Mouse (Mus musculus): Measurements from ENCODE around the gene Car14. TPM values are rescaled to one million over a fixed set of nuclear protein-coding genes. Genes with fewer than 3 reads are reported as not detected.

The Car14 gene
- polyA plus RNA-seq, 1 experiment: 22.3 TPM

- H3K4me3 ChIP-seq (ENCODE audit: insufficient read depth, low read length): no peak overlapping the region
- no peaks in the 10 kb centered on the region for H3K4me1 ChIP-seq (ENCODE audit: control insufficient read depth, insufficient read depth, low read length)
- no peak overlapping the region for H3K27ac ChIP-seq (ENCODE audit: insufficient read depth, low read length)
- TF ChIP-seq POLR2A (IDR thresholded peaks at IDR 0.05; ENCODE audit: extremely low read depth, insufficient read depth, low read length) (no peak), CTCF (IDR thresholded peaks at IDR 0.05; ENCODE audit: extremely low read depth, insufficient read depth, low read length) (0 out of 2 replicates have a peak, but pooled peaks have one; percentile 10)
Observed at GRCm38 (mm10) chr3:95938835-95939234, 34.3 kb upstream of the Car14 start.

GRCm38 (mm10) chr3:95938217-95938616, 33.7 kb upstream of the Car14 start:
- no peak overlapping the region for H3K4me3 ChIP-seq (ENCODE audit: insufficient read depth, low read length)
- TF ChIP-seq POLR2A (IDR thresholded peaks at IDR 0.05; ENCODE audit: extremely low read depth, insufficient read depth, low read length) (no peak), CTCF (IDR thresholded peaks at IDR 0.05; ENCODE audit: extremely low read depth, insufficient read depth, low read length) (no peak)
- no peaks in the 10 kb centered on the region for H3K4me1 ChIP-seq (ENCODE audit: control insufficient read depth, insufficient read depth, low read length)
- H3K27ac ChIP-seq (ENCODE audit: insufficient read depth, low read length): no peak overlapping the region

- no peaks in the 10 kb centered on the region for H3K4me1 ChIP-seq (ENCODE audit: control insufficient read depth, insufficient read depth, low read length)
- H3K27ac ChIP-seq (ENCODE audit: insufficient read depth, low read length): no peak overlapping the region
- no peak for TF ChIP-seq CTCF (IDR thresholded peaks at IDR 0.05; ENCODE audit: extremely low read depth, insufficient read depth, low read length)
- TF ChIP-seq POLR2A (IDR thresholded peaks at IDR 0.05; ENCODE audit: extremely low read depth, insufficient read depth, low read length): no peak
- no peak overlapping the region for H3K4me3 ChIP-seq (ENCODE audit: insufficient read depth, low read length)
Observed at GRCm38 (mm10) chr3:95934448-95934847, 30.0 kb upstream of the Car14 start.

GRCm38 (mm10) chr3:95933111-95933750, 28.7 kb upstream of the Car14 start:
- Histone ChIP-seq H3K27ac (ENCODE audit: insufficient read depth, low read length) (no peak overlapping the region), H3K4me3 (ENCODE audit: insufficient read depth, low read length) (no peak overlapping the region), H3K4me1 (ENCODE audit: control insufficient read depth, insufficient read depth, low read length) (no peaks in the 10 kb centered on the region)
- TF ChIP-seq POLR2A (IDR thresholded peaks at IDR 0.05; ENCODE audit: extremely low read depth, insufficient read depth, low read length) (no peak), CTCF (IDR thresholded peaks at IDR 0.05; ENCODE audit: extremely low read depth, insufficient read depth, low read length) (no peak)

GRCm38 (mm10) chr3:95932566-95932965, 28.1 kb upstream of the Car14 start:
- no peak overlapping the region for H3K27ac ChIP-seq (ENCODE audit: insufficient read depth, low read length)
- no peak overlapping the region for H3K4me3 ChIP-seq (ENCODE audit: insufficient read depth, low read length)
- H3K4me1 ChIP-seq (ENCODE audit: control insufficient read depth, insufficient read depth, low read length): no peaks in the 10 kb centered on the region
- no peak for TF ChIP-seq CTCF (IDR thresholded peaks at IDR 0.05; ENCODE audit: extremely low read depth, insufficient read depth, low read length)
- no peak for TF ChIP-seq POLR2A (IDR thresholded peaks at IDR 0.05; ENCODE audit: extremely low read depth, insufficient read depth, low read length)

GRCm38 (mm10) chr3:95932157-95932556, 27.7 kb upstream of the Car14 start:
- TF ChIP-seq CTCF (IDR thresholded peaks at IDR 0.05; ENCODE audit: extremely low read depth, insufficient read depth, low read length) (no peak), POLR2A (IDR thresholded peaks at IDR 0.05; ENCODE audit: extremely low read depth, insufficient read depth, low read length) (no peak)
- Histone ChIP-seq H3K27ac (ENCODE audit: insufficient read depth, low read length) (no peak overlapping the region), H3K4me1 (ENCODE audit: control insufficient read depth, insufficient read depth, low read length) (no peaks in the 10 kb centered on the region), H3K4me3 (ENCODE audit: insufficient read depth, low read length) (no peak overlapping the region)

- Histone ChIP-seq H3K27ac (ENCODE audit: insufficient read depth, low read length) (no peak overlapping the region), H3K4me3 (ENCODE audit: insufficient read depth, low read length) (no peak overlapping the region), H3K4me1 (ENCODE audit: control insufficient read depth, insufficient read depth, low read length) (no peaks in the 10 kb centered on the region)
- TF ChIP-seq CTCF (IDR thresholded peaks at IDR 0.05; ENCODE audit: extremely low read depth, insufficient read depth, low read length): no peak
- TF ChIP-seq POLR2A (IDR thresholded peaks at IDR 0.05; ENCODE audit: extremely low read depth, insufficient read depth, low read length): no peak
Observed at GRCm38 (mm10) chr3:95931471-95931870, 27.0 kb upstream of the Car14 start.

GRCm38 (mm10) chr3:95930471-95930789, 25.9 kb upstream of the Car14 start:
- TF ChIP-seq CTCF (IDR thresholded peaks at IDR 0.05; ENCODE audit: extremely low read depth, insufficient read depth, low read length) (no peak), POLR2A (IDR thresholded peaks at IDR 0.05; ENCODE audit: extremely low read depth, insufficient read depth, low read length) (no peak)
- Histone ChIP-seq H3K4me1 (ENCODE audit: control insufficient read depth, insufficient read depth, low read length) (no peaks in the 10 kb centered on the region), H3K4me3 (ENCODE audit: insufficient read depth, low read length) (peak overlapping the region; percentile 52), H3K27ac (ENCODE audit: insufficient read depth, low read length) (no peak overlapping the region)

GRCm38 (mm10) chr3:95929581-95930470, 25.3 kb upstream of the Car14 start:
- H3K27ac ChIP-seq (ENCODE audit: insufficient read depth, low read length): peak overlapping the region; percentile 17; the same call in 1 of the 2 replicates

More at GRCm38 (mm10) chr3:95929581-95930470, 25.3 kb upstream of the Car14 start:
- Histone ChIP-seq H3K4me1 (ENCODE audit: control insufficient read depth, insufficient read depth, low read length) (no peaks in the 10 kb centered on the region), H3K4me3 (ENCODE audit: insufficient read depth, low read length) (peak overlapping the region; percentile 52)
- no peak for TF ChIP-seq POLR2A (IDR thresholded peaks at IDR 0.05; ENCODE audit: extremely low read depth, insufficient read depth, low read length)
- no peak for TF ChIP-seq CTCF (IDR thresholded peaks at IDR 0.05; ENCODE audit: extremely low read depth, insufficient read depth, low read length)
